Mouse (Mus musculus) spleen, adult 18-20 months (tissue): Measurements from ENCODE around the gene Ggt1.
A peak's percentile ranks its signal among the peaks of the same experiment; 100 is the strongest.
"Not testable (repeated sequence)": the region's sequence is repeated elsewhere in the genome, so short reads cannot be mapped to it uniquely, and the experiment has no call there.

Source experiments
- DNase-seq, 2 experiments: peaks; one replicate each; pipeline ENCODE4 v3.0.0; 2022; ENCODE audit warnings: mixed read lengths in 2 of 2

The Ggt1 gene

DNA sequence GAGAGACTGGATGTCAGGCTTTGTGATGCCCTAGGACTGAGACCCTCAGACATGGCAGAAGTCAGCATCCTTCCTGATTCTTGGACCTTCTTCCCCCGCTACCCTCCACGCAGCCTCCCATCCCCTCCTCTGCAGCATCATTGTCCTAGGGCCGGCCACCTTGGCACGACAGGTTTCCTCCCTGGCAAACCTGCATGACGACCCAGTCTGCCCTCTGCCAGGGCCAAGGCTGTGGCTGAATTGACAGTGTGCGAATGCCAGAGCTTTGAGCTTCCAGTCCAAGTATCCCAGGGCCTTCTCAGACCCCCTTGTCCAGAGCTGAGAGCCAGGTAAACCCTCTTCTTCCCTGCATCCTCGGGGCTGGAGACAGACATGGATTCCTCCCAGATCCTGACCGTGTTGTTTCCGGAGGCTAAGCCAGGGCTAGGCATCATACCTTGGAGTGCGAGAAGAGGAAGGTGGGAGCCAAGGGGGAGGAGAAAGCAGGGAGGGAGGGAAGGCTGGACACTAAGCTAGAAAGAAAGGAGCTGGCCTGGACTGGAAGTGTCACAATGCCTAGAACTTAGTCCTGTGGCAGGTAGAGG is at the start of gene Ggt1:
Gene Ggt1, plus strand, starts transcription at position 534 of the 584 bp plus-strand sequence.
- DNase-seq, result no peak

DNA sequence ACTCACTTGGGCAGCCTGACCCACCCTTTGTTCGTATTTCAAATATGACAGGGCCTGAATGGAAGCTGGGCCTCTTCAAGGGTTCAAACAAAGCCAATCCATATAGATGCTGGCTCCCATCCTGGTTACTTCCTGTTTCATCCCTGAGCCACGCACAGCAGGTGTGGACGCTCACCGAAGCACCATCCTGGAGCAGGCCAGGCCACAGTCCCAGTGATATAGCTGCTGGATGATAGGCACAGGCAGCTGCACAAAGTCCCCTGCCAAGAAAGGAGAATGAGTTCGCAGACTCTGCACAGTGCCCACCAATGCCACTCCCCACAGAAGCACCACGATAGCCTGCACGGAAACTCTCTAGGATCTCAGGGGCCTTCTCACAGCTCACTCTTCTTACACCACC is 49.5 kb upstream of the Ggt1 start:
- no peak for DNase-seq

DNA sequence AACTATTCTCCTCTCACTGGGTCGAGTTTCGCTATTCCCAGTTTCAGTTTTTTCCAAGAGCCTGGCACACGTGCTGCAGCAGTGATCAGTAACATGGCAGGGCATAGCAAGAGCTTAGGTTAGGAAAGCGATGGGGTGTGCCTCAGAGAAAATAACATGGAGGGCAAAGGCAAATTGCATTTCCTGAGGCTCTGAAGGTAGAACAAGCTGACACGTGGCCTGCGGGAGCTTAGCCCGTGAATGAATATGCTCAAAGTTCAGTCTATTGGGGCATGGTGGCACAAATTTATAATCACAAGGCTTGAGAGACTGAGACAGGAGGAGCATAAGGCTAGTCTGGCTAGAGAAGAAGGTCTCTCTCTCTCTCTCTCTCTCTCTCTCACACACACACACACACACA is 48.6 kb upstream of the Ggt1 start:
- DNase-seq, result no peak

DNA sequence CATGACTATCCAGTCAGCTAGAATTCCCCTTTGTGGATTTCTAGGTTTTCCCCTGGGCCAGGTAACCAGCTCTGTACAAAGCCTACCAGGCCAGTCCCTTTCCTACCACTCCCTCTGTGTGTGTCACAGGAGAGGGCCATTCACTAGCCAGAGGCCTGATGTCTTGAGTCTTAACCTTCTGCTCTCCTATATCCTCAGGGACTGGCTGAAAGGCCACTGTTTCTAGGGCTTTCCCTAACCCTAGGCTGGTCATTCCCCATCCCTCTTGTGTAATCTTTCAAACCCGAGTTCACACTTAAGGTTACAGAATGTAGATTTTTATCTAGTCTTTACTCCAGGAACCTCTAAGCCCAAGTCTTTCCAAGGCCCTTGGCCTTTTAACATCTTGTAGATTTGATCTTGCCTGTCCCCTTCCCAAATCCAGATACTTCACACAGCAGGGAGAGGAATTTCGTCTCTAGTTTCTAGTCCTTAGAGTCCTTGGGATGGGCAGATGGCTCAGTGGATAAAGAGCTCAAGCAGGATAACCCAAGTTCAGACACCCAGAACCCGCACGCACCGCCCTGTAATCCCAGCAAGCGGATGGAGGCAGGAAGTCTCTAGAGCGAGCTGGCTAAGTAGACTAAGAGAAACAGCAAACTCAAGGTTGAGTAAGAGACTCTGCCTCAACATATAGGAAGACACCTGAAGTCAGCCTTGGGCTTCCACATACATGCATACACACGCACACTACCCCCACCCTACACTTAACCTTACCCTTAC is 47.9 kb upstream of the Ggt1 start:
- DNase-seq, result no peak

DNA sequence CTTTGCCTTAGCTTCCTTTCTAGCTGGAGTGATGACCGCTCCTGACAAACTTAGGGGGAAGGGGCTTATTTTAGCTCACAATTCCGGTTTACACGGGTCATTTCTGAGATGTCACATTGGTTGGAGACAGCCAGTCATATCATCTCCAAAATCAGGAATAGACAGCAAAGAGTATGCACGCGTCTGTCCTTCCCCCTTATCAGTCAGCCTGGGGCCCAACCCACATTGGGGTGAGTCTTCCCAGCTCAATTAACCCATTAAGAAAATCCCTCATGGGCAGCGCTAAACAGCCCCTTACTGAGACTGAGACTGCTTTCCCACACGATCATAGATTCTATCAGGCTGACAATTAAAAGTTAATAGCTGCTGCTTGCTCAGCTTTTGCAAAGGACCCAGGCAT is 47.0 kb upstream of the Ggt1 start:
- no peak for DNase-seq

DNA sequence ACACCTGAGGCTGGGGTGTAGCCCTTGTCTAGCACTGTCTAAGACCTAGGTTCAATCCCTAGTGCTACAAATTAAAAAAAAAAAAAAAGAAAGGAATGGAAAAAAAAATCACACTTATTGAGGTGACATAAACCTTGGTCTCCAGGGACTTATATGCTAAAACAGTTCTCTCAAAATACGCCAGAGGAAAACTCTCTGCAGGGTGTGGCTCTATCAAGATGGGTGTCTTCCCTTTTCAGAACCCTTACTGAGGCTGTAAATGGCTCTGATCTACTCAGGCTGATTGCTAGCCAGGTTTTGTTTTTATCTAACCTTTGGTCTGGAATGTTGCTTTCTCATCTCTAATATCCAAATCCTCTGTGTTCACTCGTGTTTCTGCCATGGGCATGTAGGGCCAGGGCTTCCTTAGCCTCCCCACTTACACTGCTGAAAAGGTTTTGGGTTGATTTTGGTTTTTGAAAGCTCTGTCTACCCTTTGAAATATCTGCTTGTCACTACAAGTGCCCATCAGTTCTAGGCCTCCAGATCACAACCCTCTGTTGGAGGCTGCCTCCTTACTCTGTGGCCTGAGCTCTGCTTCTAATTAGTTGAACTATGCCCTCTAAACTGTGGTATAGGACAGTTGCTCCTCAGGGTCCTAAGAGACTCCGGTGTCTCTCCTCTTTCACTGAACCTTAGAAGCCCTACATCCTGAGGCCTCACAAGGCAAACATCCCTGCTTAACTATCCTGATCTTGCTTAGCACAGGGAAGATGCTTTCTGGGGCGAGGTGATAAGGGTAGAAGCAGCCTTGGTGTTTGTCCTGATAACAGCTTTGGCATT is 46.0 kb upstream of the Ggt1 start:
- no peak for DNase-seq

DNA sequence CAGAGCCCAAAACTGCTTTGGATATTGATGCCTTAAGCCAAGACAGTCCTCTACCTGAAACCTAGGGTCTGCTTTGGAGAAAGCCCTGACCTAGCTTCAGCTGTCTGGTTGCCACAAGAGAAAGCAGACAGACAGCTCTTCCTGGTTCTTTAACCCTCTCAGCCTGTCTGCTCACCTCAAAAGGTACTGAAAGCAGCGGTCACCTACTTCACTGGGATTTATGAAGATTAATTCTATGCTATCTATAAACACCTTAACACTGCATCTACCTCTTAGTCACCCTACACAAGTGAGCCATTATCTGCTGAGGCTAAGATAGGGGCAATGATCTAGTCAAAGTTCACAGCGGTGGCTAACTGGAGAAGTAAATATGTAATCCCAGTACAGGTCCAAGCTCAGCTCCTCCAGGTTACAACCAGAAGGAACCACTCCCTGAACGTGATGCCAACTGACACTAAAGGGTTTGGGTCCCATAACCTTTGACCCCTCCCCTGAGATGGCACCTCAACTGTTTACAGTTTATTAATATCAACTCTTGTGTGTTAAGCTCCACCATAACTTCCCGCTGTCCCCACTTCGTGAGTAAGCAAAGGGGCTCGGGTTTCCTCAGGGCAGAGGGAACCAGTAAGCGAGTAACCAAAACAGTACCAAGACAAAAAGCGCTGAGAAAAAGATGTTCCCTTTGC is 45.2 kb upstream of the Ggt1 start:
- DNase-seq, result peak in 1 of 2 experiments; percentile 30

DNA sequence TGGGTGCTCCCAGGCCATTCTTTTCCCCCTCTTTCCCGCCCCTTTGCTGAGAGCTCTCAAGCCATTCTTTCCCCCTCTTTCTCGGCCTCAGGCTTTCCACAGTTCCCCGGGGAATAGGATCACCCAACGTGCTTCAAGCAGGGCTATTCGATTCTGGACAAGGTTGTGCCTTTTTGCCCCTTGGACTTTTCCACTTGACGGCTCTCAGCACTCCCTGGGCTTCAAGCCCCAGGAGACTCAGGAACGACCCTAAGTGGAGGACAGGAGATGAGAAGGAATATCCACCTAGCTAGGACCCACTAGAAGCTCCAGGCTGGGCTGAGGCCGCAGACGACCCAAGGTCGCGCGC is 44.7 kb upstream of the Ggt1 start:
- no peak for DNase-seq

DNA sequence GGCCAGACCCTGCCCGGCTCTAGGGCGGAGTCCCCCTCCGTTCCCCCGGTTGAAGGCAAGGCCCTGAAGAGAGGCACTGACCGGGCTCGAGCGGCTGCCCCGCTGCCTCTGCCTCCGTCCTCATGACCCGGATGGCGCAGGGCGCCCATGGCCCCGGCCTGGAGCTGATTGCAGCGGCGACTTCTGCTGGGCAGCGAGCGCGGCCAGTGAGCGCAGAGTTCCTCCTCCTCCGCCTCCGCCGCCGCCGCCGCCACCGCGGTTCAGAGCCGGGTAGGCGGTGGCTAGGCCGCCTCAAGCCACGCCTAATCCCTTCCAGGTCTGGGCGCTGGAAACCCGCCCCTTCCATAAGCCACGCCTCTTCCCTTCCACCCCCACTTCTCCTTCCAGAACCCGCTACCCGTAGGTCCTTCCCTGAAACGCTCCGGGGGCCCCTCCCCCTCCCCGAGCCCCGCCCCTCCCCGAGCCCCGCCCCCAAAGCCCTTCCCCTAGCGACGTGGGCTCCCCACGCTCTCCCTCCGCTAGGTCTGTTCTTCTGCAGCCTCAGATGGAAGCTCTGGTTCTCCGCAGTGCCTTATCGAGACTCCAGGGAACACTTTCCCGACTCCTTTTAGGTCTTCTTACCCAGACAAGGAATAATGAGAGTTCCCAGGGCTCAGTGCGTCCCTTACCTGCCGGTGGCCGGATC is 44.2 kb upstream of the Ggt1 start, which contains the start of gene Snrpd3:
Gene Snrpd3, plus strand, starts transcription at position 479 of the 685 bp plus-strand sequence.
- DNase-seq, result peak; percentile 91 to 94

DNA sequence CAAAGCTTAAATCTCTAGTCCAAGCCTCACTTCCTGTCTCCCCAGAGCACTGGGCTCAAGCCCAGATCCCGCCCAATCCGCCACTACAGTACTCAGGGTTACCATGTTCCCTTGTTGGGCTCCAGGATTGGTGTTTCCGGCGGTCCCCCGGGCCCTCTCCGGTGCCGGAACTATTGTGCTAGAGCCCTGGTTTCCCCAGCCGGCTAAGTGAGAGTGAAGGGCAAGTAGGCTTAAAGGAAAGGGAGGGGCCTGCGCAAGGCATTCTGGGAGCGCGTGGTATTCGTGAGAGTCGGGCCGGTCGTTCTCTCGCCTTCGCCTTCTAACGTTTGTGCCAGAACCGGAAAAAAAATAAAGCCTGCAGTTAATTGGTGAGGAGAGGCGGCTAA is 43.7 kb upstream of the Ggt1 start, which contains the start of gene Gucd1:
Gene Gucd1, minus strand, starts transcription at position 215 of the 386 bp plus-strand sequence.
- peak; percentile 90 to 96 for DNase-seq

DNA sequence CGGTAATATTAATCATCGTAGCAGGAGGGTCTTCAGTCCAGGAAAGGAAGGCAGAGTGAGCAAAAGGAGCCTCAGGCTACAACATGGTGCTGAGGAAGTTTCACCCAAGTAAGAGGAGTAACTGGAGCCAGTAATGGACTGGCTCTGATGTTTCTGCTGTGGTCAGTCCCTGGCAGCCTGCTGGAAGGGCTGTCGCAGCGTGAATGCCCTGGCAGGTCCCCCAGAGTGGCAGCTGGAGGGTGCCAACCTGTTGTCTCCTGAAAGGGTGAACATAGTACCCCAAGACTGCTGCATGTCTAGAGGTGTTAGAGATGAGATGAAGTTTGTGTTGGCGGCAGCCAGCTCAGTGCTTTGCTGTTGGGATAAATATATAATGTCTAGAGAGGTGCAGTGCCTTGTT is 40.8 kb upstream of the Ggt1 start:
- no peak for DNase-seq

DNA sequence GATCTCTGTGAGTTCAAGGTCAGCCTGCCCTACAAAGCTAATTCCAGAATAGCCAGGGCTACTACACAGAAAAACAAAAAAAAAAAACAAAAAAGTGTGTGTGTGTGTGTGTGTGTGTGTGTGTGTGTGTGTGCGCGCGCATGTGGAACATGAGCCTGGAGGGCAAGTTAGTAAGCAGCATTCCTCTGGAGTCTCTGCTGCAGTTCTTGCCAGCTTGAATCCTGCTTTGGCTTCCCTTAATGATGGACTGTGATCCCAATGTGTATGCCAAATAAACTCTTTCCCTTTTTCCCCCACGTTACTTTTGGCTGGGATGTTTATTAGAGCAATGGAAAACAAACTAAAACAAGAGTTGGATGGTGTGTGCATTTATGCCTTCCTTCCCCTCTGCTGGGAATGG is 39.8 kb upstream of the Ggt1 start:
- no peak for DNase-seq

DNA sequence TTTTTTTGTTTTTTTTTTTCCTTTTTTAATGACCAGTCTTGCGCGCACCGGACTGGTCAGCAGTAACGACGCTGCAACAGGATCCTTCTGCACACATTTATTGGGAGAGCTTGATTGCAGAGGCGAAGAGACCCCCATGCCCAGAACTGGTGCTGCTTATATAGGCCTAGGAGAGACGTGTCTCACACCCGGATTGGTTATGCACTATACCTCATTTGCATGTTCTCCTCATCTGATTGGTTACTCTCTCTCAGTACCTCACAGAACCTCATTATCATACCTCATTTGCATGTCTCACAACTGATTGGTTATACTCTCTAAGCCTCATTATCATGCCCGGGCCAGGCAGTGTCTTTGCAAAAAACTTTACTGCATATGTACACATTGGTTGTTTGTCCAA is 36.0 kb upstream of the Ggt1 start:
- not testable (repeated sequence) for DNase-seq

DNA sequence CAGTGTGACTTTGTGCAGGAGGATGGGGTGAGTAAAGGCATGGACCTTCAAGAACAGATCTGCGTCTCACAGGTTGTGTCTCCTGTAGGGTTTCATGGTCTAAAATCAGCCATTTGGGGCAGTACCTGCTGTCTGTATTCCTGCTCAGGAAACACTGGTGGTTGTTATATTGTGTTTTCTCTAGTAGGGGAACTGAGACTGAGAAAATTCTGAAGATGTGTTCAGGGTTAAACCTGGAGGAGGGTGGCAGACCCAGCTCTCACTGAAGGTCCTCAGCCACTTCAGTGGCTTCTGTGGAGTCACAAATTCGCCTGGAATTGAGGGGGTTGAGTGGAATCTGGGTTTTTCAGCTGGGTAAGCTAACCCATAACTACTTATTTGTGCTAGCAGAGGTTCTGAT is 31.1 kb upstream of the Ggt1 start:
- DNase-seq, result no peak

DNA sequence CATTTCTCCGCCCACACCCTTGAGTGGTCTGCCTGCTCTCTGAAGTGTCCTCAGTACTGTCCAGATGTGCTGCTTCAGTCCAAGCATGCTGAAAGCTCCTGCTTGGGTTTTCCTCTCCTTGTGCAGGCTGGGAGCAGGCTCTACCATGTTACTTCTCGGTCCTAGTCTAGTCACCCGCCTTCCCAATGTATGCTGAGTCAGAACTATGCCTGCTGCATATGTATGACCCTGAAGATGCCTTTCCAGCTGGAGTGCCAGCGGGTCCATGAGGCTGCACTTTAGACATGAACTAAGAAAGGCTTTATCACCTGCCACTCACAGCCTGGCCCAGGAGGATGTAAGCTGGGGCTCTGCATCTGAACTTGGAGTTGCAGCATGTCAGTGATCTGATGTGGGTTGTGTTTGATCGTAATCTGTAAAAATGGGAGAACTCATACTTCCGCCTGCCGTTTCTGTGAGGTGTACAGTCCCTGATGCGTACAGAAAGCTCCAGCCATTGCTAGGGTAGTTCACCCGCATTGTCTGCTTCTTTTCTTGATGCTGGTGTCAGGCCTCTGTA is 29.8 kb upstream of the Ggt1 start:
- no peak for DNase-seq

DNA sequence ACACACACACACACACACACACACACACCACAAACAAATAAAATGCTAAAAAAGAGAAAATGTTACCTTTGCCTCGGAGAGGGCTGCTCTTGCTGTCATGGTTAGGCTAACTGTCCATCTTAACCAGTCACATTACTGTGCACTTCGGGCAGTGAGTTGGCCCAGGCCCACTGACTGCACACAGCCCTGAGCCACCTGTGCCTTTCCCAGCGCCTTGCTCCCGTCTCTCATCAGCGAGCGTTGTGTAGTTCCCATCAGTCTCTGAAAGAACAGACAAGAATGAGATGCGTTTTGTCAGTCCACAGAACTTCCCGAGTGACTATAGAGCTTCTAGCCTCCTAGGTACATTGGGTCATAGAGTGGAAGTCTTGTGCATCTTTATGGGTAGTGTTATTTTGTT is 27.2 kb upstream of the Ggt1 start:
- no peak for DNase-seq

DNA sequence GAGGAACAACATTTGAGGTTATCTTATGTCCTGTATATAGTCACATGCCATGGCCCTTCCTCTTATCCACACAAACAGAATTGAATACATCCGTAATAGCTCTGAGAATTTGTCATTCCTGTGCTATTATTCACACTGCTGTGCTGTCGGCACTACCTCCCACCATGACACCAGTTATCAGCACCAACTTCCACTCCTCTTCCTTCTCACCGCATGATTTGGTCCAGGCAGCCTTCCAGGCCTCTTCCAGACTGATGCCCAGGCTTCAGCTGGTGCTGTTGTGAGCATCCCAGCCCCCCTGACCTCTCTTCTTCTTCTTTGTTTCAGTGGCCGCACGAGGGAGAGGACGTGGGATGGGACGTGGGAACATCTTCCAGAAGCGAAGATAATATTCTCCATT is 26.5 kb upstream of the Ggt1 start:
- no peak for DNase-seq

DNA sequence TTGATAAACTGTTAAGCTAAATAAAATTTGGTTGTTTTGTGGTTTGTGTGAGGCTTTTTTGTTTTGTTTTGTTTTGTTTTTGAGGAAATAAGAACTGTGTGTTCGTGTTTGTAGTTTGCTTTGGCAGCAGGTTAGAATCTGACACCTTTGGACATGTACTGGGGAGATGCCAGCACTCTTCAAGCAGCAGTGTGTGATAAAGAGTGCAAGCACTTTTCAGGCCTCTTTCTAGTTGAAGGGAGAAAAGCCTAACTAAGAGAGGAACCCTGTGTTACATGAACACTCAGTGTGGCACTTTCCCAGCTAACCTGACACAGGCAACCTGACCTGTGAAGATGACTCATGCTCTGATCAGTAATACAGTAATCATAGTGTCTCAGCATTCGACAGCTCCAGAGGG is 26.0 kb upstream of the Ggt1 start:
- no peak for DNase-seq

DNA sequence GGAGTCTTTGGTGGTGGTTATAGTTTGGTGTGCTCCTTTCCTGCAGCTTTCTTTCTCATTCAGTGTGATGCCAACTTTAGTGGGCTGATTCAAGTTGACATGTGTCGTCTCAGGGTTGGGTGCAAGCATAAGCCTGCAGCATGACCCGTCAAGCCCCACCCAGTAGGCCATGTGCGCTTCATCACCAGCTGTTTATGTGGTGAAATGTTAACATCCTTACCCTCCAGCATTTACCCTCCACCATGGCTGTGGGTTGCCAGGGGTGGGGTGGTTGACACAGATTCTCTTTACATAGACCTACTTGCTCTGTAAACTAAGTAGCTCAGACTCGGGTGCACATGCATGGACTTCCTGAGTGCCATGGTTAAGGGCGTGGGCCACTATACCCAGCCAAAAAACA is 25.3 kb upstream of the Ggt1 start:
- DNase-seq, result no peak

DNA sequence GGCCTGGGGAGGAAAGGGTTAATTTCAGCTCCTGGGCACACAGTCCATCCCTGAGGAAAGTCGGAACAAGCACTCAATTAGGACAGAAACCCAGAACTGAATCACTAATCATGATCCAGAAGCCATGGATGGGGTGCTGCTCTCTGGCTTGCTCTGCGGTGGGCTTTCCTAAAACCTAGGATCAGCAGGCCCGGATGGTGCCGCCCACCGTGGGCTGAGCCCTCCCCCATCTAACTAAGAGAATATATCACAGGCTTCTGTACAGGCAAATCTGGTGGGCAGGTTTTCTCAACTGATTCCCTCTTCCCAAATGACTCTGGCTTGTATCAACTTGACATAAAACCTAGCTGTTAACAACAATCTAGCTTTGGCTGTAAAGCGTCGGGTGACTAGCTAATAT is 13.5 kb upstream of the Ggt1 start:
- no peak for DNase-seq

DNA sequence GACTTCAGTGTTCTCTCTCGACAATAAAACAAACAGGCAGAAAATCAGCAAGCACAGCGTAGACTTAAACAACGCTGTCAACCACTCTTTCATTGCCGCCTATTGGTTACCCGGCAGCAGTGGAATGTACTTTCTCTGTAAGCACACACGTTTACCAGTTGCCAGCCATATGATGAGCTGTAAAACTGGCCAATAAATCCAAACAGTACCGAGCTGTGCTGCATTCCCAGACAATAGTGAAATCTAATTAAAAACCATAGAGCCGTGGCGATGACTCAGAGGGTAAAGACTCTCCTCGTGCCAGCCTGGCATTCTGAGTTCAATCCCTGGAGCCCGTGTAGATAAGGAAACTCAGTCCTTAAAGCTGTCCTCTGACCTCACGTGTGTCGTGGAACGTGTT is 12.9 kb upstream of the Ggt1 start:
- DNase-seq, result no peak

DNA sequence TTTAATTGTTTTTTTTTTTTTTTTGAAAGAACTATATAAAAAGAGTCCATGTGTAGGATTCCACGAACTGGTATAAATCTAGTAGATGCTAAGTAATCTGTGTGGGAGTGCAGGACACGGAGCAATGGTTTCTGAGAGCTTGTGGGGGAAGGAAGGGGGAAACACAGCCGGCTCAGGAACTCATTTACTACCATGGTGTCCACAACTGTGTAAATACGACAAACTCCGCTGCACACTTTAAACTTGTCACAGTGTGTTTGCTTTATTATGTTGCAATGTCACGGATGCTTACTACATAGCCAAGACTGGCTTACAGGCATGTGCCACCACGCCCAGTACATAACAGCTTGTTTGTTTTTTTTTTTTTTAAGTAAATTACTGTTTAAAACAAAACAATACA is 11.5 kb upstream of the Ggt1 start:
- no peak for DNase-seq
